Mouse (Mus musculus): ENCODE measurements around the gene Aire. TPM values are rescaled to one million over a fixed set of nuclear protein-coding genes. Genes with fewer than 3 reads are reported as not detected.
A peak's percentile ranks its signal among the peaks of the same experiment; 100 is the strongest.

Aire gene
- polyA plus RNA-seq, 1 experiment from 2014 or later = 0.06 TPM

- Histone ChIP-seq H3K9me3 (no peaks in the 10 kb centered on the region), H3K4me1 (peaks cover 9% of the 10 kb centered on the region), H3K4me3 (no peak overlapping the region), H3K27ac (no peak overlapping the region), H3K4me2 (no peak overlapping the region), H3K9ac (no peak overlapping the region), H3K36me3 (replicated peaks) (peaks cover 19% of the 10 kb centered on the region; the same call in 1 of the 2 replicates), H3K27me3 (replicated peaks) (no peaks in the 10 kb centered on the region)
- no peak for ATAC-seq (replicated peaks)
- 94% methylated on average over 11 of the region's 11 CpGs for WGBS
Observed at GRCm38 (mm10) chr10:78001796-78002195, 41.6 kb downstream of the Aire start.

GRCm38 (mm10) chr10:78000200-78000599 lies 43.2 kb downstream of the Aire start:
- Histone ChIP-seq H3K4me2 (no peak overlapping the region), H3K4me3 (no peak overlapping the region), H3K36me3 (replicated peaks) (peaks cover 24% of the 10 kb centered on the region; the same call in 1 of the 2 replicates), H3K9me3 (no peaks in the 10 kb centered on the region), H3K9ac (no peak overlapping the region), H3K27ac (no peak overlapping the region), H3K4me1 (no peaks in the 10 kb centered on the region), H3K27me3 (replicated peaks) (no peaks in the 10 kb centered on the region)
- WGBS = 98% methylated on average over 5 of the region's 5 CpGs
- no peak for ATAC-seq (replicated peaks)

- Histone ChIP-seq H3K4me1 (no peaks in the 10 kb centered on the region), H3K36me3 (replicated peaks) (peaks cover 47% of the 10 kb centered on the region), H3K9me3 (no peaks in the 10 kb centered on the region), H3K27ac (no peak overlapping the region), H3K4me3 (no peak overlapping the region), H3K27me3 (replicated peaks) (no peaks in the 10 kb centered on the region), H3K4me2 (no peak overlapping the region), H3K9ac (no peak overlapping the region)
- 82% methylated on average over 3 of the region's 3 CpGs for WGBS
- no peak for ATAC-seq (replicated peaks)
Observed at GRCm38 (mm10) chr10:77995639-77996038, 47.8 kb downstream of the Aire start.

- WGBS = 76% methylated on average over 5 of the region's 5 CpGs
- no peak overlapping the region for H3K4me3 ChIP-seq
- no peak for ATAC-seq (replicated peaks)
- no peaks in the 10 kb centered on the region for H3K4me1 ChIP-seq
- no peak overlapping the region for H3K9ac ChIP-seq
- H3K4me2 ChIP-seq = no peak overlapping the region
- H3K9me3 ChIP-seq = no peaks in the 10 kb centered on the region
- H3K36me3 ChIP-seq (replicated peaks) = peaks cover 37% of the 10 kb centered on the region
- no peaks in the 10 kb centered on the region for H3K27me3 ChIP-seq (replicated peaks)
- H3K27ac ChIP-seq = no peak overlapping the region
Observed at GRCm38 (mm10) chr10:77985775-77986174, 57.6 kb downstream of the Aire start.

GRCm38 (mm10) chr10:77984660-77985059 lies 58.8 kb downstream of the Aire start:
- H3K9me3 ChIP-seq = no peaks in the 10 kb centered on the region
- no peaks in the 10 kb centered on the region for H3K27me3 ChIP-seq (replicated peaks)
- H3K4me3 ChIP-seq = no peak overlapping the region
- H3K9ac ChIP-seq = no peak overlapping the region
- 0% methylated on average over 4 of the region's 4 CpGs for WGBS
- H3K27ac ChIP-seq = no peak overlapping the region
- ATAC-seq (replicated peaks) = peak; percentile 55
- H3K36me3 ChIP-seq (replicated peaks) = peaks cover 26% of the 10 kb centered on the region
- no peak overlapping the region for H3K4me2 ChIP-seq
- 0 out of 2 replicates have a peak, but pooled peaks cover 2% of the 10 kb centered on the region for H3K4me1 ChIP-seq

Other genes with a start within 250 kb of the Aire start
- not detected in 2 replicates for gene Gm9639, start 248.5 kb downstream of the Aire start, polyA plus RNA-seq (2015; fragmentation: Nextera tagmentation; extraction: Ambion mirVana)
- gene Gm19668, start 244.5 kb downstream of the Aire start, polyA plus RNA-seq (2015; fragmentation: Nextera tagmentation; extraction: Ambion mirVana) = not detected in 2 replicates
- not detected in 2 replicates for gene Gm9507, start 231.8 kb downstream of the Aire start, polyA plus RNA-seq (2015; fragmentation: Nextera tagmentation; extraction: Ambion mirVana)
- not detected in 2 replicates for gene Gm2696, start 228.9 kb downstream of the Aire start, polyA plus RNA-seq (2015; fragmentation: Nextera tagmentation; extraction: Ambion mirVana)
- not detected in 2 replicates for gene Krtap10-4, start 216.5 kb downstream of the Aire start, polyA plus RNA-seq (2015; fragmentation: Nextera tagmentation; extraction: Ambion mirVana)
- gene Krtap10-10, start 207.7 kb downstream of the Aire start, polyA plus RNA-seq (2015; fragmentation: Nextera tagmentation; extraction: Ambion mirVana) = not detected in 2 replicates
- not detected in 2 replicates for gene Gm36176, start 196.8 kb downstream of the Aire start, polyA plus RNA-seq (2015; fragmentation: Nextera tagmentation; extraction: Ambion mirVana)
- gene Gm10318, start 190.8 kb downstream of the Aire start, polyA plus RNA-seq (2015; fragmentation: Nextera tagmentation; extraction: Ambion mirVana) = not detected in 2 replicates
- not detected in 2 replicates for gene Gm3285, start 181.6 kb downstream of the Aire start, polyA plus RNA-seq (2015; fragmentation: Nextera tagmentation; extraction: Ambion mirVana)
- 24.2 and 24.3 TPM in 2 replicates for gene Lrrc3, start 141.1 kb downstream of the Aire start, polyA plus RNA-seq (2015; fragmentation: Nextera tagmentation; extraction: Ambion mirVana)
- gene Trpm2, start 73.0 kb downstream of the Aire start, polyA plus RNA-seq (2015; fragmentation: Nextera tagmentation; extraction: Ambion mirVana) = 3.7 and 6.1 TPM in 2 replicates
- 48.3 and 49.5 TPM in 2 replicates for gene 1810043G02Rik, start 65.1 kb downstream of the Aire start, polyA plus RNA-seq (2015; fragmentation: Nextera tagmentation; extraction: Ambion mirVana)
- gene Pfkl, start 33.5 kb downstream of the Aire start, polyA plus RNA-seq (2015; fragmentation: Nextera tagmentation; extraction: Ambion mirVana) = 127 and 128 TPM in 2 replicates
- gene Dnmt3l, start 1.7 kb downstream of the Aire start, polyA plus RNA-seq (2015; fragmentation: Nextera tagmentation; extraction: Ambion mirVana) = not detected in 2 replicates
- 0.48 and 0.84 TPM in 2 replicates for gene Icosl, start 25.7 kb upstream of the Aire start, polyA plus RNA-seq (2015; fragmentation: Nextera tagmentation; extraction: Ambion mirVana)
- 22.8 and 28.7 TPM in 2 replicates for gene D10Jhu81e, start 126.2 kb upstream of the Aire start, polyA plus RNA-seq (2015; fragmentation: Nextera tagmentation; extraction: Ambion mirVana)
- 18.1 and 18.4 TPM in 2 replicates for gene Pwp2, start 141.5 kb upstream of the Aire start, polyA plus RNA-seq (2015; fragmentation: Nextera tagmentation; extraction: Ambion mirVana)
- 27.2 and 29.2 TPM in 2 replicates for gene Trappc10, start 201.0 kb upstream of the Aire start, polyA plus RNA-seq (2015; fragmentation: Nextera tagmentation; extraction: Ambion mirVana)

Measured in midbrain, embryonic 15.5 days (tissue).